Mouse (Mus musculus) left cerebral cortex, adult 18-20 months (tissue): ENCODE results near the gene Lect2. TPM values are rescaled to one million over a fixed set of nuclear protein-coding genes. Genes with fewer than 3 reads are reported as not detected.

ENCODE experiments used
- DNase-seq, 2 experiments: peaks; one replicate each; pipeline ENCODE4 v3.0.0; 2021 to 2022; ENCODE audit warnings: low spot score in 2 of 2, mixed read lengths in 1 of 2
- total RNA-seq, 2 experiments: library from RNA; stranded (reverse); gene quantifications; 2 replicates each; pipeline ENCODE4 v1.2.3; 2021

Gene Lect2
- total RNA-seq, 2 experiments from 2014 or later = not detected

- no peak for DNase-seq
These were observed 38.5 kb downstream of the Lect2 start for GRCm38 (mm10) chr13:56509796-56510195.

- DNase-seq = no peak
These were observed 41.3 kb downstream of the Lect2 start for GRCm38 (mm10) chr13:56506871-56507496.

- DNase-seq = no peak
These were observed 46.4 kb downstream of the Lect2 start for GRCm38 (mm10) chr13:56501866-56502420.

- DNase-seq = no peak
These were observed 47.7 kb downstream of the Lect2 start for GRCm38 (mm10) chr13:56500636-56501035.

- no peak for DNase-seq
These were observed 48.2 kb downstream of the Lect2 start for GRCm38 (mm10) chr13:56500132-56500531.

GRCm38 (mm10) chr13:56494440-56494839, 53.9 kb downstream of the Lect2 start:
- DNase-seq = no peak

Other genes starting within 250 kb of the Lect2 start
- not detected for gene Gm3045, start 121.9 kb downstream of the Lect2 start, total RNA-seq
- gene Slc25a48, start 110.1 kb downstream of the Lect2 start, total RNA-seq = under 1 TPM in 1 of 2 experiments, not detected in 1; 0.23 TPM
- not detected for gene Il9, start 66.3 kb downstream of the Lect2 start, total RNA-seq
- 10 to 100 TPM; 10.5 to 10.6 TPM for gene Fbxl21, start 26.0 kb downstream of the Lect2 start, total RNA-seq
- 1 to 10 TPM; 3.4 to 4.0 TPM for gene Tgfbi, start 61.0 kb upstream of the Lect2 start, total RNA-seq
- 10 to 100 TPM; 22.7 TPM for gene Smad5, start 154.5 kb upstream of the Lect2 start, total RNA-seq
- gene Gm45623, start 205.3 kb upstream of the Lect2 start, total RNA-seq = 10 to 100 TPM; 12.6 to 13.5 TPM